Mouse (Mus musculus) MEL (cell line): ENCODE measurements around the gene Pfkfb4. TPM values are rescaled to one million over a fixed set of nuclear protein-coding genes. Genes with fewer than 3 reads are reported as not detected.

Experiments
- DNase-seq: peaks from one replicate; pipeline ENCODE4 v3.0.0; 2011; ENCODE audit warnings: low read depth, low spot score
- H3K27ac ChIP-seq: 2 replicates; pipeline ENCODE4 v1.5.1; 2012; ENCODE audit warnings: low read depth, mild to moderate bottlenecking, control low read depth, low read length, moderate library complexity; ENCODE audit not compliant: control insufficient read depth
- H3K27me3 ChIP-seq, 2 experiments: fragments of 150-350 bp in 1 of 2; sonication (generic) in 1 of 2; 2 replicates each; pipeline ENCODE4 v1.6.1; 2012; ENCODE audit warnings: low read length in 2 of 2, mild to moderate bottlenecking in 2 of 2, improper control_type of control experiment in 1 of 2, moderate library complexity in 1 of 2; ENCODE audit not compliant: insufficient read depth in 2 of 2, control insufficient read depth in 1 of 2
- H3K36me3 ChIP-seq, 2 experiments: 2 replicates each; pipeline ENCODE4 v1.6.1; 2012 to 2014; ENCODE audit warnings: low read length in 2 of 2, improper control_type of control experiment in 1 of 2, inconsistent platforms in 1 of 2, mild to moderate bottlenecking in 1 of 2; ENCODE audit not compliant: insufficient read depth in 2 of 2, control insufficient read depth in 1 of 2
- H3K4me1 ChIP-seq, 2 experiments: fragments of 150-350 bp in 1 of 2; sonication (generic) in 1 of 2; 2 replicates each; pipeline ENCODE4 v1.6.1; 2012; ENCODE audit warnings: low read length in 2 of 2, improper control_type of control experiment in 1 of 2, mild to moderate bottlenecking in 1 of 2; ENCODE audit not compliant: insufficient read depth in 2 of 2, control insufficient read depth in 1 of 2
- H3K4me3 ChIP-seq, 2 experiments: fragments of 150-350 bp in 1 of 2; sonication (generic) in 1 of 2; 2 replicates each; pipeline ENCODE4 v1.5.1; 2012; ENCODE audit warnings: low read depth in 2 of 2, low read length in 2 of 2, mild to moderate bottlenecking in 2 of 2, moderate library complexity in 2 of 2, control low read depth in 1 of 2, improper control_type of control experiment in 1 of 2; ENCODE audit not compliant: control insufficient read depth in 1 of 2, insufficient read depth in 1 of 2
- H3K79me2 ChIP-seq: 2 replicates; pipeline ENCODE4 v1.6.1; 2012; ENCODE audit warnings: mild to moderate bottlenecking, low read length, moderate library complexity; ENCODE audit not compliant: control insufficient read depth, poor library complexity, insufficient read depth
- H3K9ac ChIP-seq: 2 replicates; pipeline ENCODE4 v1.6.1; 2012; ENCODE audit warnings: low read depth, mild to moderate bottlenecking, control low read depth, low read length, moderate library complexity; ENCODE audit not compliant: control insufficient read depth, poor library complexity, severe bottlenecking
- H3K9me3 ChIP-seq: fragments of 150-350 bp; sonication (generic); replicated peaks from 2 replicates; pipeline ENCODE4 v1.6.1; 2012; ENCODE audit warnings: mild to moderate bottlenecking, low read length, improper control_type of control experiment, moderate library complexity; ENCODE audit not compliant: insufficient read depth
- CHD1 ChIP-seq: IDR thresholded peaks from 2 replicates; pipeline ENCODE4 v1.6.1; 2012; ENCODE audit warnings: low read depth, mild to moderate bottlenecking, inconsistent platforms, low read length, improper control_type of control experiment
- CHD2 ChIP-seq: IDR thresholded peaks from 2 replicates; pipeline ENCODE4 v1.6.1; 2011; ENCODE audit warnings: low read length, improper control_type of control experiment
- CTCF ChIP-seq, 3 experiments: IDR thresholded peaks in 2 of 3; conservative IDR thresholded peaks in 1 of 3; 2 replicates each; pipeline ENCODE4 v1.5.1; 2011 to 2012; ENCODE audit warnings: low read length in 3 of 3, low read depth in 2 of 3, mild to moderate bottlenecking in 2 of 3, improper control_type of control experiment in 1 of 3, inconsistent platforms in 1 of 3, mixed read lengths in 1 of 3, moderate library complexity in 1 of 3; ENCODE audit not compliant: control insufficient read depth in 1 of 3, insufficient read depth in 1 of 3, poor library complexity in 1 of 3, severe bottlenecking in 1 of 3
- E2F4 ChIP-seq: IDR thresholded peaks from 2 replicates; pipeline ENCODE4 v1.6.1; 2011; ENCODE audit warnings: low read depth, low read length, improper control_type of control experiment, borderline replicate concordance
- ELF1 ChIP-seq: IDR thresholded peaks from 2 replicates; pipeline ENCODE4 v1.6.1; 2014; ENCODE audit warnings: low read depth, mild to moderate bottlenecking, inconsistent platforms, low read length, improper control_type of control experiment, moderate library complexity
- ETS1 ChIP-seq: IDR thresholded peaks from 2 replicates; pipeline ENCODE4 v1.6.1; 2012; ENCODE audit warnings: low read depth, mild to moderate bottlenecking, inconsistent platforms, low read length, improper control_type of control experiment, moderate library complexity
- GABPA ChIP-seq: IDR thresholded peaks from 2 replicates; pipeline ENCODE4 v1.6.1; 2012; ENCODE audit warnings: low read depth, mild to moderate bottlenecking, inconsistent platforms, low read length, improper control_type of control experiment, moderate library complexity
- JUND ChIP-seq: IDR thresholded peaks from 2 replicates; pipeline ENCODE4 v1.6.1; 2011; ENCODE audit warnings: low read depth, mild to moderate bottlenecking, improper control_type of control experiment, low read length
- MAFK ChIP-seq: IDR thresholded peaks from 2 replicates; pipeline ENCODE4 v1.6.1; 2011; ENCODE audit warnings: low read depth, mild to moderate bottlenecking, low read length, improper control_type of control experiment, borderline replicate concordance
- MAX ChIP-seq: IDR thresholded peaks from 2 replicates; pipeline ENCODE4 v1.6.1; 2011; ENCODE audit warnings: low read length, improper control_type of control experiment
- MAZ ChIP-seq: IDR thresholded peaks from 2 replicates; pipeline ENCODE4 v1.6.1; 2012; ENCODE audit warnings: low read depth, mild to moderate bottlenecking, inconsistent platforms, low read length, improper control_type of control experiment
- NELFE ChIP-seq: IDR thresholded peaks from 2 replicates; pipeline ENCODE4 v1.6.1; 2011; ENCODE audit warnings: low read depth, low read length, improper control_type of control experiment
- POLR2A ChIP-seq, 2 experiments: IDR thresholded peaks; 2 replicates each; pipeline ENCODE4 v1.6.1; 2011 to 2012; ENCODE audit warnings: low read length in 2 of 2, mild to moderate bottlenecking in 2 of 2, control low read depth in 1 of 2, improper control_type of control experiment in 1 of 2, low read depth in 1 of 2, moderate library complexity in 1 of 2; ENCODE audit not compliant: control insufficient read depth in 1 of 2, insufficient read depth in 1 of 2, poor library complexity in 1 of 2
- RAD21 ChIP-seq: IDR thresholded peaks from 2 replicates; pipeline ENCODE4 v1.6.1; 2011; ENCODE audit warnings: mild to moderate bottlenecking, low read depth, low read length, improper control_type of control experiment
- SMC3 ChIP-seq: IDR thresholded peaks from 2 replicates; pipeline ENCODE4 v1.6.1; 2011; ENCODE audit warnings: low read depth, low read length, improper control_type of control experiment
- ZMIZ1 ChIP-seq: IDR thresholded peaks from 2 replicates; pipeline ENCODE4 v1.6.1; 2012; ENCODE audit warnings: low read depth, mild to moderate bottlenecking, inconsistent platforms, low read length, improper control_type of control experiment, moderate library complexity
- ZNF384 ChIP-seq: IDR thresholded peaks from 2 replicates; pipeline ENCODE4 v1.6.1; 2012; ENCODE audit warnings: low read depth, mild to moderate bottlenecking, inconsistent platforms, low read length, improper control_type of control experiment
- polyA plus RNA-seq, 2 experiments: library from polyadenylated mRNA; stranded (reverse) in 1 of 2; unstranded in 1 of 2; fragments of >175 nt in 1 of 2; fragments of >200 nt in 1 of 2; gene quantifications; 2 replicates each; pipeline versions ENCODE4 v1.2.1 to v1.2.4; 2012; ENCODE audit warnings: low replicate concordance in 2 of 2, low read depth in 1 of 2; ENCODE audit not compliant: insufficient read length in 2 of 2, insufficient read depth in 1 of 2, missing spikeins in 1 of 2
- total RNA-seq: library from RNA; depleted of rRNA; stranded (reverse); fragments of 300-350 nt; gene quantifications from 2 replicates; pipeline ENCODE4 v1.2.3, GENCODE M21; 2012

The Pfkfb4 gene
- total and polyA plus RNA-seq, 3 experiments = 3.2 to 6.4 TPM; not detected in 1

DNA sequence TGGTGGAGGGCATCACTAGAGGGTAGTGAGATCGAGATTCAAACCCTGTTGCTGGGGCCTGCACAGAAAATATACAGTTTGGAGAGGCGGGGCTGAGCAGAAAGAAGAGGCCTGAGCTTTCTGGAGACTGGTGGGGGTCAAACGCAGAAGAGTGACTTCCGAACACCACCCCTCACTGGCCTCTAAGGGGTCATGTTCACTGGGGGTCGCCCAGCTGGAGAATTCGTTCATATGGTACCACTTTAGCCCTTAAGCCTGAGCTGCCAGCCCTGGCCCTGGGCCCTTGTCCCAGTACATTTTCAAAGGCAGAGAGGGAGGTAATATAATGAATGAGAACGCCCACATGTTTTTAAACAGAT, 1.1 kb upstream of the Pfkfb4 start:
- H3K9ac ChIP-seq = no peak overlapping the region; the same call in 1 of the 2 replicates
- H3K4me1 ChIP-seq = peaks cover 2 to 28% of the 10 kb centered on the region in 2 experiments
- no peaks in the 10 kb centered on the region; the same call in 1 of the 2 replicates for H3K79me2 ChIP-seq
- H3K9me3 ChIP-seq = no peaks in the 10 kb centered on the region
- no peak for TF ChIP-seq MAFK
- no peak for TF ChIP-seq SMC3
- no peak for TF ChIP-seq POLR2A (IDR thresholded peaks at IDR 0.05; ENCODE audit: control insufficient read depth in 1 of 2, insufficient read depth in 1 of 2, low read depth in 1 of 2, low read length in 2 of 2, poor library complexity in 1 of 2)
- no peak for TF ChIP-seq ETS1
- TF ChIP-seq ZNF384 = no peak
- no peak for TF ChIP-seq CTCF (IDR thresholded peaks at IDR 0.05 in 2 of 3, conservative IDR thresholded peaks at IDR 0.05 in 1 of 3; ENCODE audit: control insufficient read depth in 1 of 3, insufficient read depth in 1 of 3, low read depth in 2 of 3, low read length in 3 of 3, poor library complexity in 1 of 3, severe bottlenecking in 1 of 3)
- TF ChIP-seq MAZ = no peak
- no peak for TF ChIP-seq E2F4
- TF ChIP-seq JUND = no peak
- TF ChIP-seq NELFE = no peak
- no peak for TF ChIP-seq CHD2
- TF ChIP-seq GABPA = no peak
- TF ChIP-seq ELF1 = no peak
- TF ChIP-seq RAD21 = no peak
- no peak for TF ChIP-seq MAX
- H3K27me3 ChIP-seq = no peaks in the 10 kb centered on the region
- DNase-seq = no peak
- peaks cover 0 to 16% of the 10 kb centered on the region in 2 experiments; a peak in 2 of 4 replicates for H3K36me3 ChIP-seq
- H3K4me3 ChIP-seq = peak overlapping the region in 1 of 2 experiments; percentile 42; a peak in 1 of 4 replicates
- no peak overlapping the region for H3K27ac ChIP-seq

DNA sequence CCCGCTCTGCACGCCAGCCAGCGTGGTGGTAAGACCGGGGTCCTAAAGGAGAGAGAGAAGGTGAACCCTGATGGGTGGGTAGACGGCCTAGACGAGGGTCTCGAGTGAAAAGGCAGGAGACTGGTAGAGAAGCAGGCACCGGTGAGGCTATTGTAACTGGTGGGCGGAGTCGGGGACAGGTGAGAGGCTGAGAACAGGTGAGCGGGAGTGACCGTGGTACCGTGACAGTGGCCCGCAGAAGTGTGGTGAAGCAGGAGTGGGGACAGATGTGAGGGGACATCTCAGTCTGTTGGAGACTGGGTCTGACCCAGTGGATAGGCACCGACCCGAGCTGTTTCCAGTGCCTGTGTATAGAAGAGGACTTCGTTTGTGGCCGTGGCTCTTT, 499 bp downstream of the Pfkfb4 start:
- no peak for DNase-seq
- Histone ChIP-seq H3K9me3 (no peaks in the 10 kb centered on the region), H3K79me2 (no peaks in the 10 kb centered on the region; the same call in 1 of the 2 replicates), H3K36me3 (peaks cover 0 to 20% of the 10 kb centered on the region in 2 experiments; a peak in 2 of 4 replicates), H3K27ac (no peak overlapping the region), H3K4me1 (peaks cover 6 to 38% of the 10 kb centered on the region in 2 experiments), H3K4me3 (peak overlapping the region; percentile 66 to 93), H3K27me3 (no peaks in the 10 kb centered on the region), H3K9ac (peak overlapping the region; percentile 61)
- TF ChIP-seq ZMIZ1 (0 out of 2 replicates have a peak, but pooled peaks have one; percentile 18), CHD1 (no peak)
